26 mouse cellular contexts compared by ENCODE assay signal in the genomic region with DNA sequence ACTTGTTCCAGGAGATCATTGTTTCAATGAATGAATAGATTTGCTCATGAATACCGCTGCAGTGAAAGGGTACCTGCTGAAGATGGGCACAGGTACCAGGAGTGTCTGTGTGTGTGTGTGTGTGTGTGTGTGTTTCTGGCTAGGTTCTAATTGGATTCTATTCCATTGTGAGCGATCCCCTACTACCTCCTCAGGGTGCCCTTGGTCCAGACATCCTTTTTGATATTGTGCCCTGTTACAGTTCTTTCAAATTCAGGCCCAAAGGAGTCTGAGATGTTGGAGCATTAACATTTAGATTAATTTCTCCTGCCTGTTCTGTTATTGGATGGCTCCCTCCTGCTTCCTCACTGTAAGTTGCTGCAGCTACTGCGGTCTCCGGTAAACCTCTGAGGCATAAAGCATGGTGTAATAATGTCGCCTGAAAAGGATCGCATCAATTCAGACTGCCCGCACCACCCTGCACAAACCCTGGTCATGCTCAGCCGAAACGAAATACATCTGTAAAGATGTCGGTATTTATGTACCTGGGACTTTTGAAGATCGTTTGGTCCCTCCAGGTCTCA. TPM values are rescaled to one million over a fixed set of nuclear protein-coding genes. Genes with fewer than 3 reads are reported as not detected.
A peak's percentile ranks its signal among the peaks of the same experiment; 100 is the strongest.
DNase-seq lines count a peak whose midpoint lies in the region; ATAC-seq and TF ChIP-seq lines count a peak whose summit lies in the region.
"Had no signal": no experiment of that assay in that cellular context is flagged by ENCODE, and none has a peak within 500 bp of the region (broad histone marks: within the 10 kb centered on the region; RNA-seq: fewer than 3 reads in every experiment).

No protein-coding gene starts in this region.

- 0 out of 2 replicates have a peak, but pooled peaks have one; percentile 3 for TF ChIP-seq CTCF in midbrain, postnatal 0 days (IDR thresholded peaks at IDR 0.05)

- no peak overlapping the region for H3K4me3 ChIP-seq in hindbrain, embryonic 15.5 days
- H3K4me3 ChIP-seq in hindbrain, embryonic 12.5 days = no peak overlapping the region
- H3K4me3 ChIP-seq in hindbrain, embryonic 16.5 days (ENCODE audit: low read length) = no peak overlapping the region
- H3K4me3 ChIP-seq in midbrain, embryonic 13.5 days (replicated peaks) = no peak overlapping the region
- no peak overlapping the region for H3K4me3 ChIP-seq in midbrain, postnatal 0 days (ENCODE audit: low read depth, low read length)
- H3K4me3 ChIP-seq: embryonic facial prominence, embryonic 15.5 days; erythroblast, embryonic 14.5 days; forebrain, embryonic 10.5 days; gastrocnemius, adult 2 months; heart, embryonic 13.5 days had no signal

- peak; percentile 66; the same call in 1 of the 2 replicates for ATAC-seq in hindbrain, embryonic 15.5 days (ENCODE audit: low FRiP score, low read depth)
- no peak for ATAC-seq in hindbrain, embryonic 12.5 days (ENCODE audit: low FRiP score)
- ATAC-seq in hindbrain, embryonic 16.5 days = peak; percentile 60; the same call in 1 of the 2 replicates
- 0 out of 2 replicates have a peak, but pooled peaks have one; percentile 40 for ATAC-seq in midbrain, embryonic 13.5 days
- ATAC-seq in midbrain, postnatal 0 days (ENCODE audit: low FRiP score) = no peak
- ATAC-seq in megakaryocyte, adult 5-6 weeks (ENCODE audit: poor library complexity, severe bottlenecking) = no peak
- ATAC-seq: forebrain, embryonic 14.5 days had no signal

- no peaks in the 10 kb centered on the region for H3K36me3 ChIP-seq in hindbrain, embryonic 15.5 days
- no peaks in the 10 kb centered on the region for H3K36me3 ChIP-seq in hindbrain, embryonic 12.5 days
- no peaks in the 10 kb centered on the region for H3K36me3 ChIP-seq in hindbrain, embryonic 16.5 days (ENCODE audit: control insufficient read depth, insufficient read depth, low read length)
- H3K36me3 ChIP-seq in midbrain, embryonic 13.5 days = no peaks in the 10 kb centered on the region
- H3K36me3 ChIP-seq in midbrain, postnatal 0 days (ENCODE audit: insufficient read depth, low read length) = no peaks in the 10 kb centered on the region
- H3K36me3 ChIP-seq: embryonic facial prominence, embryonic 15.5 days; forebrain, embryonic 10.5 days; heart, embryonic 13.5 days had no signal

- no peak overlapping the region for H3K4me2 ChIP-seq in hindbrain, embryonic 15.5 days
- H3K4me2 ChIP-seq in hindbrain, embryonic 12.5 days (replicated peaks) = no peak overlapping the region
- no peak overlapping the region for H3K4me2 ChIP-seq in hindbrain, embryonic 16.5 days (ENCODE audit: low read length)
- H3K4me2 ChIP-seq in midbrain, embryonic 13.5 days (replicated peaks) = no peak overlapping the region
- no peak overlapping the region for H3K4me2 ChIP-seq in midbrain, postnatal 0 days (ENCODE audit: low read depth, low read length, poor library complexity, severe bottlenecking)
- H3K4me2 ChIP-seq: embryonic facial prominence, embryonic 15.5 days; heart, embryonic 13.5 days had no signal

- peaks cover 9% of the 10 kb centered on the region; the same call in 1 of the 2 replicates for H3K4me1 ChIP-seq in hindbrain, embryonic 15.5 days (replicated peaks)
- no peaks in the 10 kb centered on the region for H3K4me1 ChIP-seq in hindbrain, embryonic 12.5 days
- peaks cover 2% of the 10 kb centered on the region; the same call in 1 of the 2 replicates for H3K4me1 ChIP-seq in hindbrain, embryonic 16.5 days (ENCODE audit: control insufficient read depth, insufficient read depth, low read depth, low read length)
- no peaks in the 10 kb centered on the region for H3K4me1 ChIP-seq in midbrain, embryonic 13.5 days (replicated peaks)
- no peaks in the 10 kb centered on the region for H3K4me1 ChIP-seq in midbrain, postnatal 0 days (ENCODE audit: insufficient read depth, low read length)
- H3K4me1 ChIP-seq: embryonic facial prominence, embryonic 15.5 days; heart, embryonic 13.5 days had no signal

- H3K27ac ChIP-seq in hindbrain, embryonic 15.5 days (replicated peaks) = 0 out of 2 replicates have a peak overlapping the region, but pooled peaks have one; percentile 1
- no peak overlapping the region for H3K27ac ChIP-seq in hindbrain, embryonic 12.5 days
- no peak overlapping the region for H3K27ac ChIP-seq in hindbrain, embryonic 16.5 days (ENCODE audit: low read depth, low read length)
- no peak overlapping the region for H3K27ac ChIP-seq in midbrain, embryonic 13.5 days
- H3K27ac ChIP-seq in midbrain, postnatal 0 days (ENCODE audit: low read depth, low read length) = 0 out of 2 replicates have a peak overlapping the region, but pooled peaks have one; percentile 32
- H3K27ac ChIP-seq: embryonic facial prominence, embryonic 15.5 days; forebrain, embryonic 10.5 days; gastrocnemius, adult 2 months; heart, embryonic 13.5 days had no signal

- H3K9ac ChIP-seq in hindbrain, embryonic 15.5 days = no peak overlapping the region
- no peak overlapping the region for H3K9ac ChIP-seq in hindbrain, embryonic 12.5 days
- no peak overlapping the region for H3K9ac ChIP-seq in hindbrain, embryonic 16.5 days (ENCODE audit: low read depth, low read length)
- no peak overlapping the region for H3K9ac ChIP-seq in midbrain, embryonic 13.5 days (replicated peaks)
- no peak overlapping the region for H3K9ac ChIP-seq in midbrain, postnatal 0 days (replicated peaks; ENCODE audit: low read length, poor library complexity, severe bottlenecking)
- H3K9ac ChIP-seq: embryonic facial prominence, embryonic 15.5 days; heart, embryonic 13.5 days had no signal

- no peaks in the 10 kb centered on the region for H3K9me3 ChIP-seq in hindbrain, embryonic 15.5 days
- no peaks in the 10 kb centered on the region for H3K9me3 ChIP-seq in hindbrain, embryonic 12.5 days (replicated peaks)
- no peaks in the 10 kb centered on the region for H3K9me3 ChIP-seq in hindbrain, embryonic 16.5 days (ENCODE audit: control insufficient read depth, low read length)
- no peaks in the 10 kb centered on the region for H3K9me3 ChIP-seq in midbrain, embryonic 13.5 days
- H3K9me3 ChIP-seq in midbrain, postnatal 0 days (ENCODE audit: low read length) = no peaks in the 10 kb centered on the region
- H3K9me3 ChIP-seq: embryonic facial prominence, embryonic 15.5 days; forebrain, embryonic 10.5 days; heart, embryonic 13.5 days had no signal

- WGBS in hindbrain, embryonic 15.5 days = 68% methylated on average over 11 of the region's 11 CpGs
- WGBS in hindbrain, embryonic 12.5 days = 87% methylated on average over 11 of the region's 11 CpGs
- 69% methylated on average over 11 of the region's 11 CpGs for WGBS in hindbrain, embryonic 16.5 days
- 74% methylated on average over 11 of the region's 11 CpGs for WGBS in midbrain, embryonic 13.5 days
- WGBS in midbrain, postnatal 0 days = 67% methylated on average over 11 of the region's 11 CpGs

- peak; percentile 21 for DNase-seq in midbrain, postnatal 0 days (ENCODE audit: low spot score)
- DNase-seq in left cerebral cortex, adult 9 months (ENCODE audit: low spot score in 2 of 2) = no peak
- DNase-seq in thymus, postnatal 0 days (ENCODE audit: low spot score) = no peak
- DNase-seq: adrenal gland, adult 8-10 months; adrenal gland, postnatal 36 days; cerebellum, adult 11 months; cerebellum, adult 8-10 months; cerebellum, postnatal 14 days; embryo, embryonic 11 days; gastrocnemius, adult 2 months; gastrocnemius, postnatal 25 days; heart, postnatal 36 days had no signal

- H3K27me3 ChIP-seq in hindbrain, embryonic 15.5 days = no peaks in the 10 kb centered on the region
- H3K27me3 ChIP-seq in hindbrain, embryonic 12.5 days = no peaks in the 10 kb centered on the region
- H3K27me3 ChIP-seq in hindbrain, embryonic 16.5 days (replicated peaks; ENCODE audit: control insufficient read depth, insufficient read depth, low read length) = no peaks in the 10 kb centered on the region
- H3K27me3 ChIP-seq in midbrain, embryonic 13.5 days = no peaks in the 10 kb centered on the region
- H3K27me3 ChIP-seq in midbrain, postnatal 0 days (ENCODE audit: insufficient read depth, low read length) = no peaks in the 10 kb centered on the region
- H3K27me3 ChIP-seq: embryonic facial prominence, embryonic 15.5 days; heart, embryonic 13.5 days had no signal

RNA-seq across cellular contexts. Expression of gene Nmur2, which starts 48.4 kb away (rescaled TPM):
- polyA plus RNA-seq in hindbrain, embryonic 15.5 days (2015; fragmentation: Nextera tagmentation; extraction: Ambion mirVana) = 0.29 and 0.42 TPM in 2 replicates
- polyA plus RNA-seq in hindbrain, embryonic 12.5 days (2016; fragmentation: Nextera tagmentation; extraction: Ambion mirVana) = 0.10 TPM in 1 of 2 replicates, not detected in the other
- polyA plus RNA-seq in hindbrain, embryonic 16.5 days (2015; fragmentation: Nextera tagmentation; extraction: Ambion mirVana) = 0.63 and 0.69 TPM in 2 replicates
- polyA plus RNA-seq in midbrain, embryonic 13.5 days (2015; fragmentation: Nextera tagmentation; extraction: Ambion mirVana) = 0.04 TPM in 1 of 2 replicates, not detected in the other
- total RNA-seq in midbrain, postnatal 0 days (2014; rRNA removed) = 0.09 and 0.22 TPM in 2 replicates
- polyA plus RNA-seq in midbrain, postnatal 0 days (2015; fragmentation: Nextera tagmentation; extraction: Ambion mirVana) = 0.27 and 0.57 TPM in 2 replicates
- total RNA-seq in megakaryocyte, adult 5-6 weeks (2015) = not detected in 2 replicates
- total RNA-seq in megakaryocyte, adult 5-6 weeks (2017) = not detected in 2 replicates
- polyA plus RNA-seq in thymus, postnatal 0 days (2015; fragmentation: Nextera tagmentation; extraction: Ambion mirVana) = 0.08 and 0.09 TPM in 2 replicates
- total RNA-seq: adrenal gland, adult 8-10 months; adrenal gland, postnatal 36 days; common myeloid progenitor, adult 5-6 weeks; ES-E14; gastrocnemius, adult 2 months; gastrocnemius, postnatal 25 days; granulocyte monocyte progenitor cell, adult 5-6 weeks; heart, postnatal 36 days had no signal
- polyA plus RNA-seq: erythroblast, embryonic 14.5 days; forebrain, embryonic 10.5 days; heart, embryonic 13.5 days; heart, postnatal 0 days had no signal

Comparison
In these comparisons a context has a peak if more than half of its experiments do, and no peak if none do; other contexts are left out.
1. ATAC-seq: peak in hindbrain, embryonic 15.5 days (single experiment), hindbrain, embryonic 16.5 days (single experiment) and midbrain, embryonic 13.5 days (single experiment); none in hindbrain, embryonic 12.5 days (single experiment), midbrain, postnatal 0 days (single experiment) and megakaryocyte, adult 5-6 weeks (single experiment).
2. H3K27ac ChIP-seq: peak in hindbrain, embryonic 15.5 days (single experiment) and midbrain, postnatal 0 days (single experiment); none in hindbrain, embryonic 12.5 days (single experiment), hindbrain, embryonic 16.5 days (single experiment) and midbrain, embryonic 13.5 days (single experiment).